Mouse (Mus musculus) stomach, embryonic 15.5 days (tissue): ENCODE results near the gene Tmem8b. TPM values are rescaled to one million over a fixed set of nuclear protein-coding genes. Genes with fewer than 3 reads are reported as not detected.
A peak's percentile ranks its signal among the peaks of the same experiment; 100 is the strongest.

ENCODE experiments used
- ATAC-seq: fragments of 200-750 bp; cut with Nextera tagmentation; 2 replicates; pipeline ENCODE4 v1.8.0; 2017; ENCODE audit warnings: low read depth, moderate number of reproducible peaks, moderate TSS enrichment; ENCODE audit not compliant: insufficient read depth, low FRiP score
- H3K27ac ChIP-seq: fragments of 300-500 bp; sonication (generic); 2 replicates; pipeline ENCODE4 v1.5.1; 2015; ENCODE audit warnings: mild to moderate bottlenecking, inconsistent platforms
- H3K27me3 ChIP-seq: fragments of 300-500 bp; sonication (generic); replicated peaks from 2 replicates; pipeline ENCODE4 v1.6.1; 2015; ENCODE audit warnings: inconsistent platforms
- H3K36me3 ChIP-seq: fragments of 300-500 bp; sonication (generic); 2 replicates; pipeline ENCODE4 v1.6.1; 2015; ENCODE audit warnings: inconsistent platforms
- H3K4me1 ChIP-seq: fragments of 300-500 bp; sonication (generic); 2 replicates; pipeline ENCODE4 v1.6.1; 2015; ENCODE audit warnings: inconsistent platforms
- H3K4me2 ChIP-seq: fragments of 300-500 bp; sonication (generic); 2 replicates; pipeline ENCODE4 v1.6.1; 2015; ENCODE audit warnings: mild to moderate bottlenecking, inconsistent platforms
- H3K4me3 ChIP-seq: fragments of 300-500 bp; sonication (generic); replicated peaks from 2 replicates; pipeline ENCODE4 v1.5.1; 2015; ENCODE audit warnings: inconsistent platforms
- H3K9ac ChIP-seq: fragments of 300-500 bp; sonication (generic); 2 replicates; pipeline ENCODE4 v1.6.1; 2015; ENCODE audit warnings: inconsistent platforms
- H3K9me3 ChIP-seq: fragments of 300-500 bp; sonication (generic); 2 replicates; pipeline ENCODE4 v1.6.1; 2016; ENCODE audit warnings: inconsistent platforms
- WGBS: fragments of 180-500 bp; shearing (Covaris S2); methylation state at CpG from one replicate; pipeline ENCODE4 v1.1.7; 2015; 5-methylcytosine and 5-hydroxymethylcytosine counted together
- polyA plus RNA-seq: library from polyadenylated mRNA; unstranded; fragments of >200 nt; fragmentation: Nextera tagmentation; extraction: Ambion mirVana; gene quantifications from 2 replicates; pipeline ENCODE4 v1.2.1, GENCODE M21; 2015

The Tmem8b gene
- polyA plus RNA-seq, result 4.0 and 4.6 TPM in 2 replicates

DNA sequence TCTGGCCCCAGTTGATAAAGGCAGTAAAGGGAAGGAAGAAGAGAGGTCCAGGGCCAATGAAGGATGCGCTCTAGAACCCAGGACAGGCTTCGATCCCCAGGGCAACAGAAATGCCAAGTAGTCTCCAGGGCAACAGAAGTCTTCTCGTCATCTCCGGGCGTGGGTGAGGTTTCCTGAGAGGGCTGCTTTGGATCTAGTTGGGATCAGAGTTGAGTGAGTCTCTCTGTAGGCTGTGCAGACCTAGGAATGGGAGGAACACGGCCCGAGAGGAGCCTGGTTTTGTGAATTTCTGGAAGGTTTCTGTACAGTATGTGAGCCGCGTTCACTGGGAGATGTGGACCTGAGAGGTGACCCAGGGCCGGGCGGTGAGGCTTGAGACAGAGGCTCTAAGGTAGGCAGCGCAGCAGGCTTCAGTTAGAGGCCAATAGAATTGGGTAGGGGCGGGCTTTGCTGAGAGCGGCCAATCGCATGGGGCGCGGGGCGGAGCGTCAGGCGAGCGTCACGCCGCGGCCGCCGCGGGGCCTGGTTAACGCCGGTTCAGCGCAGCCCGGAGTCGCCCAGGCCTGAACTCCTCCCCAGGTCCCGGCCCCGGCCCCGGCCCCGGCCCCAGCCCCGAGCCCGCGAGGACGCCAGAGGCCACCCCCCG is at the start of gene Tmem8b, which contains the start of gene Fam221b:
Gene Tmem8b, plus strand, starts transcription at position 190 of the 646 bp plus-strand sequence.
Gene Fam221b, minus strand, starts transcription at position 364 of the 646 bp plus-strand sequence.
- ATAC-seq, result peak; percentile 95
- 0 out of 2 replicates have a peak within 1 kb of the TSS, but pooled peaks have one; percentile 31 for H3K27ac ChIP-seq
- H3K27me3 ChIP-seq, result 0 out of 2 replicates have a peak, but pooled peaks cover 4% of the 10 kb centered on the region
- H3K4me1 ChIP-seq, result peaks cover 14% of the 10 kb centered on the region
- H3K36me3 ChIP-seq, result no peaks in the 10 kb centered on the region
- peak within 1 kb of the TSS; percentile 90 for H3K9ac ChIP-seq
- H3K4me2 ChIP-seq, result peak within 1 kb of the TSS; percentile 86
- no peaks in the 10 kb centered on the region for H3K9me3 ChIP-seq
- peak within 1 kb of the TSS; percentile 84 for H3K4me3 ChIP-seq
- 1% methylated on average over 39 of the region's 41 CpGs for WGBS

DNA sequence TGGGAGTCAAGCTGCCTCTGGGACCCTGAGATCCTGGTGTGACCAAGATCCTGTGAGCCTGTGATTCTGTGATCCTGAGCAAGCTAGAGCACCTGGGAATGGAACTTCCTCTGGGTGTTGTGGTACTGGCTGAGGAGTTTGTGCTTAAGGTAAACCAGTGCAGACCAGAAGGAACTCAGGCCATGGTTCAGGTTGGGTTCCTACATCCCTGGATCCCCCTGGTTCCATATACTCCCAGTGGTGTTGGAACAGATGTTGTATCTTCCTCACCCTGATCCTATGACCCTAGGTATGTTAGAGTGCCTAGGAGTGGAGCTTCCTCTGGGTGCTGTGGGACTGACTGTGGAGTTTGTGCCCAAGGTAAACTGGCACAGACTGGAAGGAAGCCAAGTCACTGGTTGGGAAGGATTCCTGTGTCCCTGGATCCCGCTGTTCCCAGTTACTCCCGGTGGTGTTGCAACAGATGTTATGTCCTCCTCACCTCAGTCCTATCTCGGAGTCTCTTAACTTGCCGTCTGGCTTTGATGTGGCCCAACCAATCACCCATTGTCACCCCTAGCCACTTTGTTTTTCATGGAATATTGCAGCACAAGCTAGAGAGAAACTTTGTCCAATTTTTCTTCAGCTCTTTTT is 48.5 kb upstream of the Tmem8b start:
- H3K36me3 ChIP-seq, result no peaks in the 10 kb centered on the region
- no peak overlapping the region for H3K9ac ChIP-seq
- WGBS, result 66% methylated on average over 4 of the region's 4 CpGs
- peaks cover under 1% of the 10 kb centered on the region; the same call in 1 of the 2 replicates for H3K9me3 ChIP-seq
- no peaks in the 10 kb centered on the region for H3K4me1 ChIP-seq
- no peak overlapping the region for H3K27ac ChIP-seq
- no peak for ATAC-seq
- H3K4me3 ChIP-seq, result no peak overlapping the region
- no peak overlapping the region for H3K4me2 ChIP-seq
- H3K27me3 ChIP-seq, result no peaks in the 10 kb centered on the region

DNA sequence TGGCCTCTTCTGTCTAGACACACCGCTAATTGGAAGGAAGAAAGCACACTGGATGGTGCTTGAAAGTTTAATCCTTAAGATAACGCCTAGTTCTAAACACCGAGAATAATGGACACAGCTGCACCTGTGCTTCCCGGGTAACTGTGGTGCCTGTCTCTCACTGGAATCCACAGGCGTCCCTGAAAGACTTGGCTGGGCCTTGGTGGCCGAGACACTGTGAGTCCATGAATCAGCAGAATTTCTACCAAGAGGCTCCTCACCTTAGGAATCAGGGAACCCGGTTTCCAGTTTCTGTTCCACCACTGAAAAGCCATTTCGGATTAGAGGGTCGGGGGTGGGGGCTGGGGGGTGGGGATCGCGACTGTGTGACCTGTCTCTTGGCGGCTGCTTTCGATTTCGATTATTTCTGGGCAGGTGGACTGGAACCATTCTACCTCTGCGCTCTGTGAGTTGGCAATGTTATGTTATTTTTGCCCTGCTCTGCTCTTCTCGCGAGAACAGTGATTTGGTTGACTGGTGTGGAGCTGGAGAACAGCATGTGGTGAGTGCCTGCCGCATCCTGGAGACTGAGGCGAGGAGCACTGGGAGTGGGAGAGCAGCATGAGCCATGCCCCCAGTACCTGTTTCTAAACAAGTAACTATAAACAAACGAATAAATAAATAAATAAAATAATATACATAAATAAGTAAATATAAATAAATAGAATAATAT is 39.5 kb upstream of the Tmem8b start:
- 42% methylated on average over 20 of the region's 20 CpGs for whole genome bisulfite sequencing
- H3K9me3 ChIP-seq, result peaks cover 4% of the 10 kb centered on the region; the same call in 1 of the 2 replicates
- peaks cover 28% of the 10 kb centered on the region for H3K4me1 ChIP-seq
- H3K27ac ChIP-seq, result no peak overlapping the region
- H3K36me3 ChIP-seq, result no peaks in the 10 kb centered on the region
- no peak overlapping the region for H3K4me3 ChIP-seq
- H3K9ac ChIP-seq, result no peak overlapping the region
- H3K4me2 ChIP-seq, result no peak overlapping the region
- ATAC-seq, result no peak
- H3K27me3 ChIP-seq, result 0 out of 2 replicates have a peak, but pooled peaks cover 8% of the 10 kb centered on the region

DNA sequence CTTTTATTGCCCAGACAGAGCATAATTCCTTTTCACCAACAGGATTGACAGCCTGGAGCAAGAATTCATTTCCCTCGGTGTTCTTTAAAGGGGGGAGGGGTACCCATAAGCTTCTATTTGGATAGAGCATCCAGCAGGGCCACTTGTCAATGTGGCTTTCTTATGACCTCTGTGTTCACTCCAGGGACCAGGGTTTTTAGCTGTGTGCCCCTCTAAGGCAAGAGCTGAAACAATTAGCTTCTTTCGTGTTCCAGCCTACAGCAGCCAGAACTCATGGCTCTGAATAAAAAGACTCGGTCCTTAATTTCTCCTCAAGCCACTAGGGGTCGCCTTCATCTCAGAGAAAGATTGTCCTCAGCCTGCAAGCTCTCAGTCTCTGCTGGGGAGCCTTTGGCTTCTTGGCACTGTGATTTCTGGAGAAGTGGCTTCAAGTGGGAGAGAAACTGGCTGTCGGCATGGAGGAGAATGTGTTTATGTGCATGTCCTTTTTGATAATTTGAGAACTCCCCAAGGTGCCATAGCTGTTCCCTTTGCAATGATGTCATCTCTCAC is 38.7 kb upstream of the Tmem8b start:
- Histone ChIP-seq H3K4me1 (peaks cover 28% of the 10 kb centered on the region), H3K27ac (peak overlapping the region; percentile 44; the same call in 1 of the 2 replicates), H3K36me3 (no peaks in the 10 kb centered on the region), H3K9me3 (peaks cover 4% of the 10 kb centered on the region; the same call in 1 of the 2 replicates), H3K27me3 (0 out of 2 replicates have a peak, but pooled peaks cover 8% of the 10 kb centered on the region), H3K4me3 (no peak overlapping the region), H3K9ac (no peak overlapping the region), H3K4me2 (peak overlapping the region; percentile 91)
- 11% methylated on average over 5 of the region's 5 CpGs for WGBS
- ATAC-seq, result peak; percentile 29; the same call in 1 of the 2 replicates

DNA sequence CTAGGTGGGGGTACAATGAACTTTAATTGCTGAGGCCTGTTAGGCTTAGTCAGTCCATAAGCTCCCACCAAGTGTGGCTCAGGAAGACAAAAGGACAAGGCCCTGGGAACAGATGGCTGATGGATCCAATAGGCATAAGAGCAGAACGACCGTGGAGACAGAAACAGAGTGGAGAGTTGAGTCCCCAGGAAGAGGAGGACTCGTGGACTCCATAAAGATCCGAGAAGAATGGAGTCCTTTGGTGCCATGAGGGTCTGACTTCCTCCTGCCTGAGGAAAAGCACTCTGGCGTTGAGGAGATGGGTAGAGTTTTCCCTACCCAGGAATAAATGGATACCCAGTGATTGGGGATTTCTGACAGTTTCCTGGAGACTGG is 38.1 kb upstream of the Tmem8b start:
- ATAC-seq, result 0 out of 2 replicates have a peak, but pooled peaks have one; percentile 11
- H3K27ac ChIP-seq, result peak overlapping the region; percentile 44
- peaks cover 28% of the 10 kb centered on the region for H3K4me1 ChIP-seq
- no peaks in the 10 kb centered on the region; the same call in 1 of the 2 replicates for H3K9me3 ChIP-seq
- H3K4me3 ChIP-seq, result peak overlapping the region; percentile 61; the same call in 1 of the 2 replicates
- no peaks in the 10 kb centered on the region for H3K36me3 ChIP-seq
- 27% methylated on average over 5 of the region's 5 CpGs for WGBS
- H3K9ac ChIP-seq, result no peak overlapping the region
- H3K4me2 ChIP-seq, result peak overlapping the region; percentile 91
- 0 out of 2 replicates have a peak, but pooled peaks cover 8% of the 10 kb centered on the region for H3K27me3 ChIP-seq

DNA sequence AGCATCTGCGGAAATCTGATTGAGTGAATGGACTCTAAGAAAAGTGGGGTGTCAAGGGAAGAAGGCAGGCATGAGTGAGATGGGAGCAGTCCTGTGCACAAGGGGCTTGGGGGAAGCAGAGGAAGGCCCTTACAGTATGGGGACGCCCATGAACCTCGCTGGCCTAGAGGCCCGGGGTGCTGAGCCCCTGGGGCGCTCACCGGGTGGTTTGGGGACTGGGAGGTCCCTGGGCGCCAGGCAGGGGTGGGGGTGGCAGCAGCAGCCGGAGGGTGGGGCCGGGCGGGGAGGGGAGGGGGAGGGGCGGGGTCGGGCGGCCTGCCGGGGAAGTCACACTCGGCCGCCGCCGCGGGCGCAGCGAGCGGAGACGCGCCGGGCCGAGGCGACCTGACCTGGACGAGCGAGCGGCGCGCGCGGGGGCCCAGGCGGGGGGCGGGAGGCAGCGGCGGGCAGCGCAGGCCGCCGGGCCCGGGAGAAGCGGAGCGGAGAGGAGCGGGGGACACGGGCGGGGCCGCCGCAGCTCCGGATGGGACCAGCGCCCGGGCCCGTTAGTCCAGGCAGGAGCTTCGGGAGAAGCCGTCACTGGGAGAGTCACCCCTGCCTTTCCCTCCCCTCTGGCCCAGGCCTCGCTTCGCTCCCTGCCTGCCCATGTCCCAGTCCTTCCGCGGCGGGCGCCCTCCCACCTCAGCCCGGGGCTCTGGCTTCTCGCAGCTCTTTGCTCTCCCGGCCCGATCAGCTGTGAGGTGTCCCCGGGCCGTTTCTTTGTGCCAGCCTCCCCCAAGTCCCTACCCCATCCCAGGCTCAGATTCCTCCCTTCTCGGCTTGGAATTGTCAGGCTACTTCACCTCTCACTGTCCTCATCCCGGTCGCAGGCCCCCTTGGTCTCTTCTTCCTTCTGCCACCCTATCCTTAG is 37.5 kb upstream of the Tmem8b start, which contains the start of gene Npr2:
Gene Npr2, plus strand, starts transcription at position 890 of the 910 bp plus-strand sequence.
- peak within 1 kb of the TSS; percentile 91 for H3K4me2 ChIP-seq
- H3K36me3 ChIP-seq, result no peaks in the 10 kb centered on the region
- peak within 1 kb of the TSS; percentile 61 for H3K4me3 ChIP-seq
- H3K9me3 ChIP-seq, result no peaks in the 10 kb centered on the region
- 2% methylated on average over 45 of the region's 70 CpGs for WGBS
- peak within 1 kb of the TSS; percentile 66 for H3K9ac ChIP-seq
- ATAC-seq, result peak; percentile 38; the same call in 1 of the 2 replicates
- H3K4me1 ChIP-seq, result peaks cover 28% of the 10 kb centered on the region
- 0 out of 2 replicates have a peak, but pooled peaks cover 8% of the 10 kb centered on the region for H3K27me3 ChIP-seq
- peak within 1 kb of the TSS; percentile 66 for H3K27ac ChIP-seq

DNA sequence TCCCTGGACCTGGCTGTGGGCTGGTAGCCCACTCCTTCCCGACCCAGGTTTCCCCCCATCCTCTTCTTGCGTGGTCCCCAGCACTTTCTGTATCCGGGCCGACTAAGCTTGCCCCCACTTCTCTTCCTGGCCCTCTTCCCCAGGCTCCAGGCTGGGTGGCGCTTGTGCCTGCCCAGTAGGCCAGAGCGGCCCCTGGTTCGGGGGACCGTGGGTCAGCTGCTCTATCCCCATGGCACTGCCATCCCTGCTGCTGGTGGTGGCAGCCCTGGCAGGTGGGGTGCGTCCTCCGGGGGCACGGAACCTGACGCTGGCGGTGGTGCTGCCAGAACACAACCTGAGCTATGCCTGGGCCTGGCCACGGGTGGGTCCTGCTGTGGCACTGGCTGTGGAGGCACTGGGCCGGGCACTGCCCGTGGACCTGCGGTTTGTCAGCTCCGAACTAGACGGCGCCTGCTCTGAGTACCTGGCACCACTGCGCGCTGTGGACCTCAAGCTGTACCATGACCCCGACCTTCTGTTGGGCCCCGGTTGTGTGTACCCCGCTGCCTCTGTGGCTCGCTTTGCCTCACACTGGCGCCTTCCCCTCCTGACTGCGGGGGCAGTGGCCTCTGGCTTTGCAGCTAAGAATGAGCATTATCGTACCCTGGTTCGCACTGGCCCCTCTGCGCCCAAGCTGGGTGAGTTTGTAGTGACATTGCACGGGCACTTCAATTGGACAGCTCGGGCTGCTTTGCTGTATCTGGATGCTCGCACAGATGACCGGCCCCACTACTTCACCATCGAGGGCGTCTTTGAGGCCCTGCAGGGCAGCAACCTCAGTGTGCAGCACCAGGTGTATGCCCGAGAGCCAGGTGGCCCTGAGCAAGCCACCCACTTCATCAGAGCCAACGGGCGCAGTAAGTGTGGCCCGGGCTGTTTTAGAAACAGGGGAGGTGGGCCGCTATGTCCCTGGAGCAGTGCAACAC is 36.5 kb upstream of the Tmem8b start:
- Histone ChIP-seq H3K4me2 (peak overlapping the region; percentile 91), H3K9me3 (no peaks in the 10 kb centered on the region), H3K36me3 (no peaks in the 10 kb centered on the region), H3K4me1 (peaks cover 28% of the 10 kb centered on the region), H3K9ac (peak overlapping the region; percentile 66), H3K4me3 (peak overlapping the region; percentile 61), H3K27ac (peak overlapping the region; percentile 66), H3K27me3 (0 out of 2 replicates have a peak, but pooled peaks cover 8% of the 10 kb centered on the region)
- 0 out of 2 replicates have a peak, but pooled peaks have one; percentile 33 for ATAC-seq
- 51% methylated on average over 42 of the region's 42 CpGs for WGBS

DNA sequence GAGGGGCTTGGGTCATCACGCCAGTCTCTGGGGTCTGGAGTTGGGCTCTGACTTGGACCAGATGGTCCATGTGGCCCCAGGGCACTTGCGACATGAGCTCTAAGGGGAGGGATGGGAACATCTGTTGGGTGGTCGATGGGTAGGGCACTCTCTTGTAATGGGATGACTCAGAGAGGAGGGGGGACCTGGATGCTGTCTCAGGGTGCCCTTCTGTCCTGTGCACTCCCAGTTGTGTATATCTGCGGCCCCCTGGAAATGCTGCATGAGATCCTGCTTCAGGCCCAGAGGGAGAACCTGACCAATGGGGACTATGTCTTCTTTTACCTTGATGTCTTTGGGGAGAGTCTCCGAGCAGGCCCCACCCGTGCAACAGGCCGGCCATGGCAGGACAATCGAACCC is 35.5 kb upstream of the Tmem8b start:
- H3K36me3 ChIP-seq, result no peaks in the 10 kb centered on the region
- H3K4me3 ChIP-seq, result no peak overlapping the region
- 0 out of 2 replicates have a peak, but pooled peaks cover 8% of the 10 kb centered on the region for H3K27me3 ChIP-seq
- ATAC-seq, result no peak
- H3K9me3 ChIP-seq, result no peaks in the 10 kb centered on the region
- WGBS, result 80% methylated on average over 8 of the region's 8 CpGs
- no peak overlapping the region for H3K27ac ChIP-seq
- H3K9ac ChIP-seq, result no peak overlapping the region
- H3K4me2 ChIP-seq, result peak overlapping the region; percentile 91
- peaks cover 28% of the 10 kb centered on the region for H3K4me1 ChIP-seq

DNA sequence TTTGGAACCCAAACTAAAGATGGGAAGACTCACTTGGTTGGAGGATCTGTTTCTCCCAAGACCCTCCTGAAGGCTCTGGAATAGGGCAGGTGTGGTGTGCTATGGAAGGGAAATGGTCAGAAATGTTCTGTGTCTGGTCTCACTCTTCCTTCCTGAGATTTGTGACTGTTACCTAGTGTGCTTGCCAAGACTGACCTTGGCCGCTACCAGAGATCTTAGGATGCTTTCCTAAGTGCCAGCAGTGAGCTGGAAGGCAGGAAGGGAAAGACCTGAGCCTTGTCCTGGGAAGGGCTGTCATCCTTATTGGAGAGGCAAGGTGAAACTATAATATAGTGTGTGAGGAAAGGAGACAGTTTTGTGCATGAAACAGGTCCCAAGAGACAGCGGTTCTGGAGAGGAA is 35.0 kb upstream of the Tmem8b start:
- no peak for ATAC-seq
- Histone ChIP-seq H3K27me3 (0 out of 2 replicates have a peak, but pooled peaks cover 8% of the 10 kb centered on the region), H3K27ac (no peak overlapping the region), H3K9me3 (no peaks in the 10 kb centered on the region), H3K4me3 (no peak overlapping the region), H3K4me2 (no peak overlapping the region), H3K4me1 (peaks cover 28% of the 10 kb centered on the region), H3K36me3 (no peaks in the 10 kb centered on the region), H3K9ac (no peak overlapping the region)
- 91% methylated on average over 2 of the region's 2 CpGs for WGBS
